Mouse (Mus musculus): ENCODE measurements around the gene Hist1h4k. TPM values are rescaled to one million over a fixed set of nuclear protein-coding genes. Genes with fewer than 3 reads are reported as not detected.
"Not testable (repeated sequence)": the region's sequence is repeated elsewhere in the genome, so short reads cannot be mapped to it uniquely, and the experiment has no call there.

Gene Hist1h4k
- polyA plus RNA-seq, 1 experiment from 2014 or later, result 7.2 TPM

DNA sequence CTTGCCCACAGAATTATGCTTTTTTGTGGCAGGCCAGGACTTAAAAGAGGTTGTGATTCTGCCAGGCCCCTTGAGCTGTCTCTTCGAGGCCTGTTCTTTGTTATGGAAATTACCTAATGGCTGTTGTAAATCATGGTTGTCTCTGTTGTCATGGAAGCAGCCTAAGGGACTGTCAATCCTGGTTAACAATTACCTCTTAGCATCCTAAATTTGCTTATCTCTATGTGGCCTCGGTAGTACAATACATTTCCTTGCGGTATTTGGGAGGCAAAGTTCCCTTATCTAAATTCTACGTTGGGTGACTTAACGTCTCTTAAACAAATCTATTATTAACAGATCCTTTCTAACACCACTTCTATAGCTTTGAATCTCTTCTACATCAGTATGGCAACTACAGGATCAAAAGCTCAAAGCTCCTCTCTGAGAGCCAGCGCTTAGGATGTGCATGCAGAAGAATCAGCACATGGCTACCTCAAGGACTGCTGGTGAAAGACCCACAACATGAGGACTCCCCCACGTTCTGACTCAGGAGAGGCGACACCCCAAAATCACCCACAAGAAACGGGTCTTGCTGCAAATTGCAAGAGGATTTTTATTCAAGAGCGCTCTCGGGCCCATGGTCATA, 22.2 kb downstream of the Hist1h4k start:
- no peaks in the 10 kb centered on the region for H3K4me1 ChIP-seq (replicated peaks; ENCODE audit: control insufficient read depth, insufficient read depth, low read length)
- H3K27me3 ChIP-seq (replicated peaks; ENCODE audit: control insufficient read depth, insufficient read depth, low read length), result no peaks in the 10 kb centered on the region
- no peak overlapping the region for H3K4me2 ChIP-seq (ENCODE audit: low read length)
- H3K36me3 ChIP-seq (ENCODE audit: control insufficient read depth, insufficient read depth, low read length), result no peaks in the 10 kb centered on the region
- 22% methylated on average over 10 of the region's 11 CpGs for WGBS
- no peaks in the 10 kb centered on the region for H3K9me3 ChIP-seq (ENCODE audit: control insufficient read depth, low read length)
- H3K4me3 ChIP-seq (ENCODE audit: low read depth, low read length), result no peak overlapping the region
- no peak overlapping the region for H3K27ac ChIP-seq (ENCODE audit: low read depth)
- DNase-seq (ENCODE audit: low spot score) (no peak), ATAC-seq (replicated peaks; ENCODE audit: low FRiP score, low TSS enrichment, low read depth) (no peak; the same call in 1 of the 2 replicates)
- H3K9ac ChIP-seq (ENCODE audit: low read length), result no peak overlapping the region

DNA sequence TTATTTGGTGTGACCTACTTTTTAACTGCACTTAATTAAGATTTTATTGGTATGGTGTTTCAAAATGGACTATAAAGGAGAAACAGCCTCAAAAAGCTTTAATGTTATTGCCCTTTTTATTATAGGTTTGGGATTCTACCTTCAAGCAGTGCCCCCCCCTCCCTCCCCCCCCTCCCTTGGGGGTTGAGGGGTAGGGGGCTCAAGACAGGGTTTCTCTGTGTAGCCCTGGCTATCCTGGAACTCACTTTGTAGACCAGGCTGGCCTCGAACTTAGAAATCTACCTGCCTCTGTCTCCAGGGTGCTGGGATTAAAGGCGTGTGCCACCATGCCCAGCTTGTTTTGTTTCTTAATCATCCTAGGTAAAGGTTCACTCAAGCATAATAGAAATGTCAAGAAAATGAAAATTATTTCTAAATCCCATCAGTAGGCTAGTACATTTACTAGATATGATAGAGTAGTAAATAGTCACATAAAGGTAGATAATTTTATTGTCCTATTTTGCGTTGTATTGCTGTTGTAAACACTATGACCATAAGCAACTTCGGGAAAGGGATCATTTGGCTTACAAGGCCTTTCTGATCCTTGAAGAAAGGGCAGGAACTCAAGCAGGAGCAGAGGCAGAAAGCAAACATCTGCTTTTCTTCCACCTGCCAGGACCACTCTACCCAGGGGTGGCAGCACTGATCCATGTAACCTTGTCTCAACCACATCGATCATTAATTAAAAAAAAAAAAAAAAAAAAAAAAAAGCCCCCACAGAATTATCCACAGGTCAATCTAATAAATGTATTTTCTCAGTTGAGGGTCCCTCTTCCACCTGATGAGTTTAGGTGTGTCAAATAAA, 27.1 kb downstream of the Hist1h4k start:
- no peak for ATAC-seq (replicated peaks; ENCODE audit: low FRiP score, low TSS enrichment, low read depth)
- H3K4me3 ChIP-seq (ENCODE audit: low read depth, low read length), result no peak overlapping the region; the same call in 1 of the 2 replicates
- no peak for DNase-seq (ENCODE audit: low spot score)

DNA sequence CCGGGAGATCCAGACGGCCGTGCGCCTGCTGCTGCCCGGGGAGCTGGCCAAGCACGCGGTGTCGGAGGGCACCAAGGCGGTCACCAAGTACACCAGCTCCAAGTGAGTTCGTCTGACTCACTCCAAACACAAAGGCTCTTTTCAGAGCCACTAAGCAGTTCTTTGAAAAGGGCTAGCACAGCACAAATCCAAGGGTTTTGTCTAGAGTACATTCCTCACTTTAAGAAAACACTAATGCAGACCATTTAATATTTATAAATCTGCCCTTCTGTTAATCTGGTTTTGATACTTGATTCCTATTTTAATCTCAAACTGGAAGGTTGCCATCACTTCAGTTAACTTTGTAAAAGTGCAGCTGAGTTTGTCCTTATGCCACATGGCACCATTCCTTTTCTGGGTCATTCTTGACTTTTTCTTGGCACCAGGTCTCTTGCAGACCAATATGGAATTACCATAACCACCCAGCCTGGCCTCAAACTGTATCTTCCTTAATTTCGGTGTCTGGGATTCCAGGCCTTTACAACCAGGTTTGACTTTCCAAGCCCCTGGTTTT, 27.9 kb downstream of the Hist1h4k start:
- H3K9ac ChIP-seq (ENCODE audit: low read length), result peak overlapping the region; percentile 64
- ATAC-seq (replicated peaks; ENCODE audit: low FRiP score, low TSS enrichment, low read depth), result 0 out of 2 replicates have a peak, but pooled peaks have one; percentile 9

More for the DNA sequence above, 27.1 kb downstream of the Hist1h4k start:
- peaks cover 23% of the 10 kb centered on the region for H3K4me1 ChIP-seq (replicated peaks; ENCODE audit: control insufficient read depth, insufficient read depth, low read length)
- H3K4me2 ChIP-seq (ENCODE audit: low read length), result peak overlapping the region; percentile 74
- no peaks in the 10 kb centered on the region for H3K36me3 ChIP-seq (ENCODE audit: control insufficient read depth, insufficient read depth, low read length)
- peak overlapping the region; percentile 93; the same call in 1 of the 2 replicates for H3K27ac ChIP-seq (ENCODE audit: low read depth)
- 34% methylated on average over 5 of the region's 5 CpGs for WGBS
- no peaks in the 10 kb centered on the region for H3K9me3 ChIP-seq (ENCODE audit: control insufficient read depth, low read length)
- H3K27me3 ChIP-seq (replicated peaks; ENCODE audit: control insufficient read depth, insufficient read depth, low read length), result no peaks in the 10 kb centered on the region
- H3K9ac ChIP-seq (ENCODE audit: low read length), result peak overlapping the region; percentile 64; the same call in 1 of the 2 replicates

DNA sequence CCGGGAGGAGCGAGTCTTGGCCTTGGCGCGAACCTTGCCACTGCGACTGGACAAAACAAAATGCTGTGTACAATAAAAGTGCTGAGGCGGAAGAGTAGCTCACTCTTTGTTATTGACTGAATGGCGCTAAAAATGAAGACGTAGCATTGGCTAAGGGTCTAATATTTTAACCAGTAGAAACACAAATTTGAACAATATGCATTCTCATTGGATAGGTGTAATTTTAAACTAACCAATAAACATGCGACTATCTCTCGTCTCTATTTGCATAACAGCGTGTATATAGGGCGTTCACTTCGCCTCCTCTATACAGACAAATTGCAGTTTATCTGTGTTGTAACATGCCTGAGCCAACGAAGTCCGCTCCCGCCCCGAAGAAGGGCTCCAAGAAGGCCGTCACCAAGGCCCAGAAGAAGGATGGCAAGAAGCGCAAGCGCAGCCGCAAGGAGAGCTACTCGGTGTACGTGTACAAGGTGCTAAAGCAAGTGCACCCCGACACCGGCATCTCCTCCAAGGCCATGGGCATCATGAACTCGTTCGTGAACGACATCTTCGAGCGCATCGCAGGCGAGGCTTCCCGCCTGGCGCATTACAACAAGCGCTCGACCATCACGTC, 28.4 kb downstream of the Hist1h4k start, which contains the start of gene Hist1h2bm:
Hist1h2bm (plus strand) TSS at position 288 of the 616 bp plus-strand sequence.
- peak within 1 kb of the TSS; percentile 74 for H3K4me2 ChIP-seq (ENCODE audit: low read length)

More for the DNA sequence above, 27.9 kb downstream of the Hist1h4k start:
- no peaks in the 10 kb centered on the region for H3K36me3 ChIP-seq (ENCODE audit: control insufficient read depth, insufficient read depth, low read length)
- DNase-seq (ENCODE audit: low spot score), result no peak
- peak overlapping the region; percentile 33 for H3K4me3 ChIP-seq (ENCODE audit: low read depth, low read length)
- peaks cover 26% of the 10 kb centered on the region for H3K4me1 ChIP-seq (replicated peaks; ENCODE audit: control insufficient read depth, insufficient read depth, low read length)
- WGBS, result 7% methylated on average over 6 of the region's 11 CpGs
- peak overlapping the region; percentile 93 for H3K27ac ChIP-seq (ENCODE audit: low read depth)
- H3K4me2 ChIP-seq (ENCODE audit: low read length), result peak overlapping the region; percentile 74
- H3K27me3 ChIP-seq (replicated peaks; ENCODE audit: control insufficient read depth, insufficient read depth, low read length), result no peaks in the 10 kb centered on the region
- no peaks in the 10 kb centered on the region for H3K9me3 ChIP-seq (ENCODE audit: control insufficient read depth, low read length)

DNA sequence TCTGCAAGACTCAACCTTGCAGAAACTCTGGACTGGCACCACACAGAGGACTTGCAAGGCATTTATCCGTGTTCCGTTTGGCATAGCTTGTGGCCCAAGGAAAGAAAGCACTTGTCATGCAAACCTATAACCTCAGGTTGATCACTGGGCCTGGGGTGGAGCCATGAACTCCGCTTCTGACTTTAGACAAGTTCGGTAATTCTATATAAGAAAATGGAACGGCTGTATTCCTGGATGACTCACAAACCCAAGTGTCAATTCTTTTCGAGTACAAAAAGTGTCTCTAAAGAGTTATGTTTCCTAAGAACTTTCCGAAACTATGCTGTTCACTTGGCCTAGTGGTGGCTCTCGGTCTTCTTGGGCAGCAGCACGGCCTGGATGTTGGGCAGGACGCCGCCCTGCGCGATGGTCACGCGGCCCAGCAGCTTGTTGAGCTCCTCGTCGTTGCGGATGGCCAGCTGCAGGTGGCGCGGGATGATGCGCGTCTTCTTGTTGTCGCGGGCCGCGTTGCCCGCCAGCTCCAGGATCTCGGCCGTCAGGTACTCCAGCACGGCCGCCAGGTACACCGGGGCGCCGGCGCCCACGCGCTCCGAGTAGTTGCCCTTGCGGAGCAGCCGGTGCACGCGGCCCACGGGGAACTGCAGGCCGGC, 29.1 kb downstream of the Hist1h4k start:
- not testable (repeated sequence) for H3K36me3 ChIP-seq (ENCODE audit: control insufficient read depth, insufficient read depth, low read length); H3K9me3 ChIP-seq (ENCODE audit: control insufficient read depth, low read length); H3K27me3 ChIP-seq (replicated peaks; ENCODE audit: control insufficient read depth, insufficient read depth, low read length)
- ATAC-seq (replicated peaks; ENCODE audit: low FRiP score, low TSS enrichment, low read depth) (peak; percentile 21; the same call in 1 of the 2 replicates), DNase-seq (ENCODE audit: low spot score) (peak; percentile 72)
- Histone ChIP-seq H3K4me1 (replicated peaks; ENCODE audit: control insufficient read depth, insufficient read depth, low read length) (peaks cover 26% of the 10 kb centered on the region), H3K9ac (ENCODE audit: low read length) (peak overlapping the region; percentile 69), H3K27ac (ENCODE audit: low read depth) (peak overlapping the region; percentile 93), H3K4me3 (ENCODE audit: low read depth, low read length) (peak overlapping the region; percentile 35), H3K4me2 (ENCODE audit: low read length) (peak overlapping the region; percentile 74)
- WGBS, result 2% methylated on average over 21 of the region's 44 CpGs

More for the DNA sequence above, 28.4 kb downstream of the Hist1h4k start, which contains the start of gene Hist1h2bm:
- peak within 1 kb of the TSS; percentile 35 for H3K4me3 ChIP-seq (ENCODE audit: low read depth, low read length)
- H3K27me3 ChIP-seq (replicated peaks; ENCODE audit: control insufficient read depth, insufficient read depth, low read length); H3K36me3 ChIP-seq (ENCODE audit: control insufficient read depth, insufficient read depth, low read length); H3K9me3 ChIP-seq (ENCODE audit: control insufficient read depth, low read length): not testable (repeated sequence)
- ATAC-seq (replicated peaks; ENCODE audit: low FRiP score, low TSS enrichment, low read depth), result peak; percentile 95
- peak within 1 kb of the TSS; percentile 93 for H3K27ac ChIP-seq (ENCODE audit: low read depth)
- DNase-seq (ENCODE audit: low spot score), result peak; percentile 86
- H3K4me1 ChIP-seq (replicated peaks; ENCODE audit: control insufficient read depth, insufficient read depth, low read length), result peaks cover 26% of the 10 kb centered on the region
- WGBS, result under 1% methylated on average over 34 of the region's 37 CpGs
- peak within 1 kb of the TSS; percentile 69 for H3K9ac ChIP-seq (ENCODE audit: low read length)

DNA sequence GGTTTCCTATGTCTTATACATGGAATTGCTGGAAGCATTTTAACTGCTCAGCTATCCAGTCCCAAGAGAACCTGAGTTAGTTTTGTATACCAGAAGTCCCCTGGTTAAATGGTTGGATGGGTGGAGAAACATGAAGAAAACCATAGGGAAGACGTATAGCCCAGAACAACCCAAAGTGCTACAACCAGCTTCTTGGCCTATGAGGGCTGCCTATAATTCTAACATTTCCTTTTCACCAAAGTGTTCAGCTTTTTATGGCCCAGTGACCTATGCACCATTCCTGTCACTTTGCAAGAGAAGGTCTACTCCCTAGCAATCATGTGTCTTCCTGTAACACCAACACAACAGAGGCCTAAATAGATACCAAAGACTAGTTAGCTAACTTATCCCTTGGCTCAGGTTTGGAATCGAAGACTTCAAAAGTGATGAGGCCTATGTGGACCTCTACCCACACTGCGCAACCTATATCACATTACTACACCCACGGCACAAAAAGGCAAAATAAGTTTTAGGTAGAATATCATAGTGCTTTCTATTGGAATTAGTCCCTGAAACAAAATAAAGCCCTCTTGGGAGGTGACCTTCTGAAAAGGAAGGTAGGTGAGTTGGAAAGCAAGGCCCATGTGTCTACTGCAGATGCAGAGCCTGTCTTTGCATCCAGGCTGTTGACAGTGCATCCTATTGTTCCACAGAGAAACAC, 31.8 kb downstream of the Hist1h4k start:
- Histone ChIP-seq H3K9me3 (ENCODE audit: control insufficient read depth, low read length) (no peaks in the 10 kb centered on the region), H3K9ac (ENCODE audit: low read length) (peak overlapping the region; percentile 86), H3K4me1 (replicated peaks; ENCODE audit: control insufficient read depth, insufficient read depth, low read length) (peaks cover 31% of the 10 kb centered on the region), H3K36me3 (ENCODE audit: control insufficient read depth, insufficient read depth, low read length) (no peaks in the 10 kb centered on the region), H3K27ac (ENCODE audit: low read depth) (peak overlapping the region; percentile 87), H3K27me3 (replicated peaks; ENCODE audit: control insufficient read depth, insufficient read depth, low read length) (no peaks in the 10 kb centered on the region), H3K4me3 (ENCODE audit: low read depth, low read length) (peak overlapping the region; percentile 38), H3K4me2 (ENCODE audit: low read length) (peak overlapping the region; percentile 78)
- ATAC-seq (replicated peaks; ENCODE audit: low FRiP score, low TSS enrichment, low read depth), result no peak
- peak; percentile 63 for DNase-seq (ENCODE audit: low spot score)
- WGBS, result 60% methylated on average over 4 of the region's 4 CpGs

DNA sequence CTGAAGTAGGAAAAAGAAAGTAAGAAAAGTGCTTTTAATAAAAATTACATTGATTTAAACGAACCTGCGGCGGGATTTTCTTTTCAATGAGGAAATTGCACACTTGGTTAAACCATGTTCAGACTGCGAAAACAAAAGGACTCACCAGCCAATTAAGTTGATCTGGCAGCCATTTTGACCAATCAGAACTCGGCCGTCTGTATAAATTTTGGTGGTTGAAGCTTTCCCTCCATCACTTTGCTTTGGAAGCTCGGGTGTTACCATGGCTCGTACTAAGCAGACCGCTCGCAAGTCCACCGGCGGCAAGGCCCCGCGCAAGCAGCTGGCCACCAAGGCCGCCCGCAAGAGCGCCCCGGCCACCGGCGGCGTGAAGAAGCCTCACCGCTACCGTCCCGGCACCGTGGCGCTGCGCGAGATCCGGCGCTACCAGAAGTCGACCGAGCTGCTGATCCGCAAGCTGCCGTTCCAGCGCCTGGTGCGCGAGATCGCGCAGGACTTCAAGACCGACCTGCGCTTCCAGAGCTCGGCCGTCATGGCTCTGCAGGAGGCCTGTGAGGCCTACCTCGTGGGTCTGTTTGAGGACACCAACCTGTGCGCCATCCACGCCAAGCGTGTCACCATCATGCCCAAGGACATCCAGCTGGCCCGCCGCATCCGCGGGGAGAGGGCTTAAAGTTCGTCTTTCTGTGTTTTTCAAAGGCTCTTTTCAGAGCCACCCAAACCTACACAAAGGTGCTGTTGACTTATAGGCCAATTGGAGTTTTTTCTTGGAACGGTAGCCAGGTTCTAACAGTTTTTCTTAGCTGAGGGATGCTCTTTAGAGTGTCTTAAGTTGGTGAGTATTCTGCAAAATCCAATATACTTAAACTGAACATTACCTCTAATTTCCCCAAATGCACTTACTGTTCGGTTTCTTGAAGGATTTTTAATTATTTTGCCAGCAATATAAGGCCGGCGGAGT, 32.6 kb downstream of the Hist1h4k start, which contains the start of gene Hist1h3h:
Hist1h3h (plus strand) TSS at position 263 of the 961 bp plus-strand sequence.
- H3K9me3 ChIP-seq (ENCODE audit: control insufficient read depth, low read length); H3K27me3 ChIP-seq (replicated peaks; ENCODE audit: control insufficient read depth, insufficient read depth, low read length); H3K36me3 ChIP-seq (ENCODE audit: control insufficient read depth, insufficient read depth, low read length): not testable (repeated sequence)
- Histone ChIP-seq H3K4me2 (ENCODE audit: low read length) (peak within 1 kb of the TSS; percentile 82), H3K4me3 (ENCODE audit: low read depth, low read length) (peak within 1 kb of the TSS; percentile 50), H3K4me1 (replicated peaks; ENCODE audit: control insufficient read depth, insufficient read depth, low read length) (peaks cover 27% of the 10 kb centered on the region), H3K27ac (ENCODE audit: low read depth) (peak within 1 kb of the TSS; percentile 98), H3K9ac (ENCODE audit: low read length) (peak within 1 kb of the TSS; percentile 91)
- ATAC-seq (replicated peaks; ENCODE audit: low FRiP score, low TSS enrichment, low read depth), result peak; percentile 38
- 1% methylated on average over 28 of the region's 56 CpGs for WGBS
- peak; percentile 94 for DNase-seq (ENCODE audit: low spot score)
